Mouse (Mus musculus) layer of hippocampus, adult 11-12 months (tissue): Measurements from ENCODE around the gene Rnf216.

Experiments
- DNase-seq: peaks from one replicate; pipeline ENCODE4 v3.0.0; 2022; ENCODE audit warnings: low spot score

Gene Rnf216

GRCm38 (mm10) chr5:143053132-143053972 is 59.4 kb downstream of the Rnf216 start:
- peak; percentile 69 for DNase-seq

- DNase-seq: no peak
Observed at GRCm38 (mm10) chr5:143052677-143053076, 60.1 kb downstream of the Rnf216 start.

- no peak for DNase-seq
Observed at GRCm38 (mm10) chr5:143051851-143052250, 60.9 kb downstream of the Rnf216 start.

- no peak for DNase-seq
Observed at GRCm38 (mm10) chr5:143050273-143050672, 62.5 kb downstream of the Rnf216 start.

GRCm38 (mm10) chr5:143049746-143050145 is 63.0 kb downstream of the Rnf216 start:
- DNase-seq: no peak

- no peak for DNase-seq
Observed at GRCm38 (mm10) chr5:143049013-143049385, 63.8 kb downstream of the Rnf216 start.

GRCm38 (mm10) chr5:143048232-143049012 is 64.4 kb downstream of the Rnf216 start:
- DNase-seq: peak; percentile 44

GRCm38 (mm10) chr5:143047586-143047985 is 65.2 kb downstream of the Rnf216 start:
- no peak for DNase-seq

- no peak for DNase-seq
Observed at GRCm38 (mm10) chr5:143043902-143044301, 68.9 kb downstream of the Rnf216 start.

- DNase-seq: peak; percentile 51
Observed at GRCm38 (mm10) chr5:143043285-143043684, 69.5 kb downstream of the Rnf216 start.

GRCm38 (mm10) chr5:143038794-143039193 is 74.0 kb downstream of the Rnf216 start:
- no peak for DNase-seq

GRCm38 (mm10) chr5:143037201-143037600 is 75.6 kb downstream of the Rnf216 start:
- DNase-seq: peak; percentile 78

- no peak for DNase-seq
Observed at GRCm38 (mm10) chr5:143036052-143036451, 76.7 kb downstream of the Rnf216 start.

- DNase-seq: no peak
Observed at GRCm38 (mm10) chr5:143035271-143035670, 77.5 kb downstream of the Rnf216 start.

- DNase-seq: no peak
Observed at GRCm38 (mm10) chr5:143034108-143034507, 78.7 kb downstream of the Rnf216 start.

GRCm38 (mm10) chr5:143033277-143033676 is 79.5 kb downstream of the Rnf216 start:
- no peak for DNase-seq

- no peak for DNase-seq
Observed at GRCm38 (mm10) chr5:143032639-143033146, 80.1 kb downstream of the Rnf216 start.

GRCm38 (mm10) chr5:143031681-143032080 is 81.1 kb downstream of the Rnf216 start:
- DNase-seq: no peak

GRCm38 (mm10) chr5:143031193-143031592 is 81.6 kb downstream of the Rnf216 start:
- no peak for DNase-seq

GRCm38 (mm10) chr5:143023887-143024286 is 88.9 kb downstream of the Rnf216 start:
- DNase-seq: no peak

- DNase-seq: no peak
Observed at GRCm38 (mm10) chr5:143022956-143023355, 89.8 kb downstream of the Rnf216 start.

GRCm38 (mm10) chr5:143017401-143017800 is 95.4 kb downstream of the Rnf216 start:
- DNase-seq: peak; percentile 30

- no peak for DNase-seq
Observed at GRCm38 (mm10) chr5:143009383-143009782, 103.4 kb downstream of the Rnf216 start.
